Mouse (Mus musculus) intestine, embryonic 14.5 days (tissue): ENCODE measurements around the gene Dnajc5. TPM values are rescaled to one million over a fixed set of nuclear protein-coding genes. Genes with fewer than 3 reads are reported as not detected.
A peak's percentile ranks its signal among the peaks of the same experiment; 100 is the strongest.

Experiments used
- ATAC-seq: fragments of 200-750 bp; cut with Nextera tagmentation; replicated peaks from 2 replicates; pipeline ENCODE4 v1.8.0; 2017; ENCODE audit warnings: low read depth, moderate number of reproducible peaks, moderate TSS enrichment, moderate library complexity; ENCODE audit not compliant: low FRiP score, low TSS enrichment
- DNase-seq: peaks from one replicate; pipeline ENCODE4 v3.0.0-alpha.2; 2018; ENCODE audit warnings: low spot score
- H3K27ac ChIP-seq: fragments of 300-500 bp; sonication (generic); 2 replicates; pipeline ENCODE4 v1.5.1; 2014; ENCODE audit warnings: low read depth, mild to moderate bottlenecking, control low read depth
- H3K27me3 ChIP-seq: fragments of 300-500 bp; sonication (generic); replicated peaks from 2 replicates; pipeline ENCODE4 v1.6.1; 2014; ENCODE audit warnings: low read length, control low read depth; ENCODE audit not compliant: control insufficient read depth, insufficient read depth
- H3K36me3 ChIP-seq: fragments of 300-500 bp; sonication (generic); 2 replicates; pipeline ENCODE4 v1.6.1; 2014; ENCODE audit warnings: low read length, control low read depth; ENCODE audit not compliant: control insufficient read depth, insufficient read depth
- H3K4me1 ChIP-seq: fragments of 300-500 bp; sonication (generic); replicated peaks from 2 replicates; pipeline ENCODE4 v1.6.1; 2014; ENCODE audit warnings: low read length, control low read depth, mixed read lengths; ENCODE audit not compliant: control insufficient read depth, insufficient read depth
- H3K4me2 ChIP-seq: fragments of 300-500 bp; sonication (generic); 2 replicates; pipeline ENCODE4 v1.6.1; 2014; ENCODE audit warnings: low read length
- H3K4me3 ChIP-seq: fragments of 300-500 bp; sonication (generic); 2 replicates; pipeline ENCODE4 v1.5.1; 2014; ENCODE audit warnings: low read depth, low read length, control low read depth, mixed read lengths
- H3K9ac ChIP-seq: fragments of 300-500 bp; sonication (generic); 2 replicates; pipeline ENCODE4 v1.6.1; 2014; ENCODE audit warnings: mild to moderate bottlenecking, low read length
- H3K9me3 ChIP-seq: fragments of 300-500 bp; sonication (generic); 2 replicates; pipeline ENCODE4 v1.6.1; 2016; ENCODE audit warnings: low read length, control low read depth; ENCODE audit not compliant: control insufficient read depth
- WGBS: fragments of 180-500 bp; shearing (Covaris S2); extraction: QIAGEN DNeasy Blood & Tissue Kit; methylation state at CpG from one replicate; pipeline ENCODE4 v1.1.7; 2014; 5-methylcytosine and 5-hydroxymethylcytosine counted together
- polyA plus RNA-seq: library from polyadenylated mRNA; unstranded; fragments of >200 nt; fragmentation: Nextera tagmentation; extraction: Ambion mirVana; gene quantifications from 2 replicates; pipeline ENCODE4 v1.2.1, GENCODE M21; 2014

The Dnajc5 gene
- polyA plus RNA-seq, 1 experiment from 2014 or later = 79.8 TPM

GRCm38 (mm10) chr2:181496831-181497547 lies 23.3 kb upstream of the Dnajc5 start, which contains the start of gene Tpd52l2:
TSS of gene Tpd52l2 (plus strand) at chr2:181497142.
- DNase-seq (peak; percentile 92), ATAC-seq (peak; percentile 97)
- H3K9me3 ChIP-seq = no peaks in the 10 kb centered on the region
- H3K36me3 ChIP-seq = peaks cover 30% of the 10 kb centered on the region
- peak within 1 kb of the TSS; percentile 92 for H3K9ac ChIP-seq
- H3K27me3 ChIP-seq = no peaks in the 10 kb centered on the region
- peaks cover 14% of the 10 kb centered on the region for H3K4me1 ChIP-seq
- peak within 1 kb of the TSS; percentile 90 for H3K4me2 ChIP-seq
- under 1% methylated on average over 46 of the region's 46 CpGs for WGBS
- H3K4me3 ChIP-seq = peak within 1 kb of the TSS; percentile 99
- peak within 1 kb of the TSS; percentile 96 for H3K27ac ChIP-seq

DNA sequence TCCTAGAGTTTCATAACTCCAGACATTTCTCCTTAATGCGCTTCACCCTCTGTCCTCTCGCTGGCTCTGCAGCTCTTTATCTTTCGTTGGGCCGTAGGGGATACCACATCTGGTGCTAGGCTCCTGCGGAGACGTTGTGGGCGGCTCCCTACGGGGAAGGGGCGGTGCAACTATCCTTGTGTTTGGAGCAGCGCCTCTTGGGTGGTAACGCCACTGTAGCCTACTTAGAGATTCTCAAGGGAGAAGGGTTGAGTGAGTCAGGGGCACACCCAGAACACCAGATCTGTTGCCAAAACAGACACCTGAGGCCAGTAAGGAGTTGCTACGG lies 22.8 kb upstream of the Dnajc5 start:
- WGBS = 1% methylated on average over 12 of the region's 12 CpGs
- peak; percentile 81 for DNase-seq
- H3K27ac ChIP-seq = peak overlapping the region; percentile 96
- H3K4me1 ChIP-seq = peaks cover 14% of the 10 kb centered on the region
- no peaks in the 10 kb centered on the region for H3K27me3 ChIP-seq
- peak overlapping the region; percentile 92 for H3K9ac ChIP-seq
- peak overlapping the region; percentile 99 for H3K4me3 ChIP-seq
- H3K4me2 ChIP-seq = peak overlapping the region; percentile 90
- H3K36me3 ChIP-seq = peaks cover 35% of the 10 kb centered on the region
- peak; percentile 69 for ATAC-seq
- no peaks in the 10 kb centered on the region for H3K9me3 ChIP-seq

GRCm38 (mm10) chr2:181498644-181499043 lies 21.6 kb upstream of the Dnajc5 start:
- 67% methylated on average over 4 of the region's 4 CpGs for WGBS
- Histone ChIP-seq H3K36me3 (peaks cover 45% of the 10 kb centered on the region), H3K4me2 (no peak overlapping the region), H3K9ac (no peak overlapping the region), H3K9me3 (no peaks in the 10 kb centered on the region), H3K4me3 (no peak overlapping the region), H3K27me3 (no peaks in the 10 kb centered on the region), H3K27ac (no peak overlapping the region), H3K4me1 (peaks cover 14% of the 10 kb centered on the region)
- ATAC-seq (no peak), DNase-seq (no peak)

DNA sequence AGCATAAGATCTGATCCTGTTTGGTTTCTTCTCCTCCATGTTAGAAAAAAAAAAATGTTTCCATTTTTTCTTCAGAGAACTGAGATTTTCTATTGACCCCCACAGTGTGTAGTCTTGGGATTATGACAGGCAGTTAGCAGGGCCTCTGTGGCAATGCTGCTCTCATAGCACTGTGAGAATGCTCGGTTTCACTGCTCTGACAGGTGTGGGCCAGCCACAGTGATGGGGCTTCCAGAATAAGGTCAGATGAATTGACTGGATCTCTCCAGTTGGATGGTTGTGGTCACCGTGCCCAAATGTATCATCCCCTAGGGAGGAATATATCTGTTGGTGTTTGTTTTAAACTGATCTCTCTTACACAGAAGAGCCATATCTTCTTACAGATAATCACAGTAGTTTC lies 11.1 kb upstream of the Dnajc5 start:
- Histone ChIP-seq H3K27me3 (no peaks in the 10 kb centered on the region), H3K36me3 (peaks cover 88% of the 10 kb centered on the region), H3K4me1 (no peaks in the 10 kb centered on the region), H3K27ac (no peak overlapping the region), H3K4me3 (no peak overlapping the region), H3K9ac (no peak overlapping the region), H3K9me3 (no peaks in the 10 kb centered on the region), H3K4me2 (no peak overlapping the region)
- 83% methylated on average over 2 of the region's 2 CpGs for WGBS
- DNase-seq (no peak), ATAC-seq (no peak)

DNA sequence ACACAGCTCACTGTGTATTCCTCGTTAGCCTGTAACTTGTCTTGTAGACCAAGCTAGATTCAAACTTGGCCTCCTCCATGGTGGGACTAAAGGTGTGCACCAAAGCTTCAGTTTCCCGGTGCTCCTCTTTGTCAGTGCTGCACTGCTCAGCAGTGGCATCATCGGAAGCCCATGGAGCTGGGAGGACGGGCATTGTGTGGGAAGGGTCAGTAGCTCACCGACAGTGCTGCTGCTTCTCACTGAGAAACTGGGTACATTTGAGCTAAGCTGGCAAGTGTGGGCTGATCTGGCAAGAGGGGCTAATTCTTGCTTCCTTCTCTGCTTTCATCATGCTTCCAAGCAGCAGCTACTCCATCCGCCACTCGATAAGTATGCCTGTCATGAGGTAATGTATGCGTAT lies 9.1 kb upstream of the Dnajc5 start:
- ATAC-seq (no peak), DNase-seq (no peak)
- H3K4me3 ChIP-seq = no peak overlapping the region
- H3K9me3 ChIP-seq = no peaks in the 10 kb centered on the region
- H3K27ac ChIP-seq = no peak overlapping the region
- peaks cover 96% of the 10 kb centered on the region for H3K36me3 ChIP-seq
- H3K27me3 ChIP-seq = no peaks in the 10 kb centered on the region
- no peak overlapping the region for H3K4me2 ChIP-seq
- H3K4me1 ChIP-seq = no peaks in the 10 kb centered on the region
- H3K9ac ChIP-seq = no peak overlapping the region
- 93% methylated on average over 8 of the region's 8 CpGs for WGBS

- 66% methylated on average over 3 of the region's 3 CpGs for WGBS
These were observed 1.1 kb upstream of the Dnajc5 start for GRCm38 (mm10) chr2:181519201-181519600.

GRCm38 (mm10) chr2:181520936-181521227 lies 597 bp downstream of the Dnajc5 start:
- ATAC-seq = no peak
- Histone ChIP-seq H3K36me3 (peaks cover 18% of the 10 kb centered on the region), H3K9ac (peak overlapping the region; percentile 92), H3K9me3 (no peaks in the 10 kb centered on the region), H3K4me2 (peak overlapping the region; percentile 62), H3K27ac (peak overlapping the region; percentile 97), H3K4me1 (peaks cover 25% of the 10 kb centered on the region), H3K4me3 (peak overlapping the region; percentile 85), H3K27me3 (no peaks in the 10 kb centered on the region)
- WGBS = under 1% methylated on average over 17 of the region's 17 CpGs
- no peak for DNase-seq

More at GRCm38 (mm10) chr2:181519201-181519600, 1.1 kb upstream of the Dnajc5 start:
- H3K27me3 ChIP-seq = no peaks in the 10 kb centered on the region
- peak overlapping the region; percentile 92 for H3K9ac ChIP-seq
- H3K4me2 ChIP-seq = peak overlapping the region; percentile 73
- no peak for DNase-seq
- H3K36me3 ChIP-seq = peaks cover 34% of the 10 kb centered on the region
- peak overlapping the region; percentile 97 for H3K27ac ChIP-seq
- H3K4me1 ChIP-seq = peaks cover 20% of the 10 kb centered on the region
- H3K4me3 ChIP-seq = peak overlapping the region; percentile 85
- ATAC-seq = no peak
- no peaks in the 10 kb centered on the region for H3K9me3 ChIP-seq

GRCm38 (mm10) chr2:181521491-181521890 lies 1.2 kb downstream of the Dnajc5 start:
- DNase-seq = no peak
- peak overlapping the region; percentile 85 for H3K4me3 ChIP-seq
- H3K9ac ChIP-seq = peak overlapping the region; percentile 92
- peaks cover 12% of the 10 kb centered on the region for H3K36me3 ChIP-seq
- H3K27ac ChIP-seq = no peak overlapping the region
- no peak for ATAC-seq
- 47% methylated on average over 10 of the region's 10 CpGs for WGBS
- H3K9me3 ChIP-seq = no peaks in the 10 kb centered on the region
- H3K4me1 ChIP-seq = peaks cover 25% of the 10 kb centered on the region
- no peaks in the 10 kb centered on the region for H3K27me3 ChIP-seq
- peak overlapping the region; percentile 62 for H3K4me2 ChIP-seq

DNA sequence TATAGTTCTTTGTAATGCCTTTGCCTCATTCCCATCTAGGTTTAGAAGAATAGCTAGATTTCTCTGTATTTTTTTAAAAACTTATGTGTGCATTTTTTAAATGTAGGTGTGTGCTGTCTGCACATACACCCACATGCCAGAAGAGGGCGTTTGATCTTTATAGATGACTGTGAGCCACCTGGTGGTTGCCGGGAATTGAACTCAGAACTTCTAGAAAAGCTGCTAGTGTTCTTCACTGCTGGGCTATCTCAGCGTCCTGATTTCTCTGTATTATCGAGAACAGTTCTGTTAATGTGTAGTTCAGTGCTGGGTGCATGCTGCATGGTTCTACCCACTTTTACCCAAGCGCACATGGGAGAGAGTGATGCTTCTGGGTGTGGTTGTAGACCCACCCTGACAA lies 2.5 kb downstream of the Dnajc5 start:
- H3K9me3 ChIP-seq = no peaks in the 10 kb centered on the region
- peaks cover 5% of the 10 kb centered on the region; the same call in 1 of the 2 replicates for H3K36me3 ChIP-seq
- no peak for DNase-seq
- no peak for ATAC-seq
- H3K27me3 ChIP-seq = no peaks in the 10 kb centered on the region
- H3K27ac ChIP-seq = no peak overlapping the region
- 70% methylated on average over 5 of the region's 5 CpGs for WGBS
- H3K4me1 ChIP-seq = peaks cover 25% of the 10 kb centered on the region
- H3K4me2 ChIP-seq = no peak overlapping the region
- H3K4me3 ChIP-seq = no peak overlapping the region
- H3K9ac ChIP-seq = no peak overlapping the region
